Mouse (Mus musculus): Measurements from ENCODE around the gene Zbtb4. TPM values are rescaled to one million over a fixed set of nuclear protein-coding genes. Genes with fewer than 3 reads are reported as not detected.

The Zbtb4 gene
- polyA plus RNA-seq, 1 experiment from 2014 or later = 2.7 TPM

- Histone ChIP-seq H3K4me3 (ENCODE audit: low read depth, low read length) (no peak overlapping the region), H3K27ac (replicated peaks) (no peak overlapping the region), H3K9me3 (ENCODE audit: control insufficient read depth, low read length) (no peaks in the 10 kb centered on the region), H3K4me2 (replicated peaks; ENCODE audit: low read depth) (no peak overlapping the region), H3K36me3 (ENCODE audit: control insufficient read depth, insufficient read depth, low read length) (no peaks in the 10 kb centered on the region), H3K9ac (ENCODE audit: low read length) (no peak overlapping the region), H3K27me3 (ENCODE audit: control insufficient read depth, insufficient read depth, low read length) (no peaks in the 10 kb centered on the region), H3K4me1 (replicated peaks; ENCODE audit: control insufficient read depth, insufficient read depth) (peaks cover 5% of the 10 kb centered on the region)
- ATAC-seq (ENCODE audit: low FRiP score, low TSS enrichment) (no peak), DNase-seq (ENCODE audit: low spot score) (no peak)
- no peak for TF ChIP-seq EP300 (optimal IDR thresholded peaks at IDR 0.05)
- no peak for TF ChIP-seq CTCF (IDR thresholded peaks at IDR 0.05; ENCODE audit: low read depth)
- WGBS = 84% methylated on average over 5 of the region's 5 CpGs
Measured at GRCm38 (mm10) chr11:69754233-69754632, 11.5 kb upstream of the Zbtb4 start.

- Histone ChIP-seq H3K27ac (replicated peaks) (no peak overlapping the region), H3K4me1 (replicated peaks; ENCODE audit: control insufficient read depth, insufficient read depth) (peaks cover 5% of the 10 kb centered on the region), H3K36me3 (ENCODE audit: control insufficient read depth, insufficient read depth, low read length) (no peaks in the 10 kb centered on the region), H3K9me3 (ENCODE audit: control insufficient read depth, low read length) (no peaks in the 10 kb centered on the region), H3K4me2 (replicated peaks; ENCODE audit: low read depth) (no peak overlapping the region), H3K4me3 (ENCODE audit: low read depth, low read length) (no peak overlapping the region), H3K27me3 (ENCODE audit: control insufficient read depth, insufficient read depth, low read length) (no peaks in the 10 kb centered on the region), H3K9ac (ENCODE audit: low read length) (no peak overlapping the region)
- TF ChIP-seq CTCF (IDR thresholded peaks at IDR 0.05; ENCODE audit: low read depth) (peak; percentile 83), EP300 (optimal IDR thresholded peaks at IDR 0.05) (no peak)
- ATAC-seq (ENCODE audit: low FRiP score, low TSS enrichment) = no peak
- no peak for DNase-seq (ENCODE audit: low spot score)
- WGBS = 40% methylated on average over 3 of the region's 3 CpGs
Measured at GRCm38 (mm10) chr11:69754701-69755100, 11.0 kb upstream of the Zbtb4 start.

- no peaks in the 10 kb centered on the region for H3K36me3 ChIP-seq (ENCODE audit: control insufficient read depth, insufficient read depth, low read length)
- H3K27me3 ChIP-seq (ENCODE audit: control insufficient read depth, insufficient read depth, low read length) = no peaks in the 10 kb centered on the region
- peak overlapping the region; percentile 52 for H3K9ac ChIP-seq (ENCODE audit: low read length)
- peak overlapping the region; percentile 54 for H3K4me3 ChIP-seq (ENCODE audit: low read depth, low read length)
- no peak for ATAC-seq (ENCODE audit: low FRiP score, low TSS enrichment)
- 32% methylated on average over 9 of the region's 9 CpGs for WGBS
- H3K9me3 ChIP-seq (ENCODE audit: control insufficient read depth, low read length) = no peaks in the 10 kb centered on the region
- peak overlapping the region; percentile 68 for H3K4me2 ChIP-seq (replicated peaks; ENCODE audit: low read depth)
- no peak for DNase-seq (ENCODE audit: low spot score)
- H3K4me1 ChIP-seq (replicated peaks; ENCODE audit: control insufficient read depth, insufficient read depth) = peaks cover 5% of the 10 kb centered on the region
- TF ChIP-seq CTCF (IDR thresholded peaks at IDR 0.05; ENCODE audit: low read depth) = 0 out of 2 replicates have a peak, but pooled peaks have one; percentile 1
- TF ChIP-seq EP300 (optimal IDR thresholded peaks at IDR 0.05) = no peak
- peak overlapping the region; percentile 96 for H3K27ac ChIP-seq (replicated peaks)
Measured at GRCm38 (mm10) chr11:69757303-69758089, 8.2 kb upstream of the Zbtb4 start.

GRCm38 (mm10) chr11:69758090-69758456 is 7.6 kb upstream of the Zbtb4 start:
- Histone ChIP-seq H3K9me3 (ENCODE audit: control insufficient read depth, low read length) (no peaks in the 10 kb centered on the region), H3K4me2 (replicated peaks; ENCODE audit: low read depth) (peak overlapping the region; percentile 68), H3K36me3 (ENCODE audit: control insufficient read depth, insufficient read depth, low read length) (no peaks in the 10 kb centered on the region), H3K27me3 (ENCODE audit: control insufficient read depth, insufficient read depth, low read length) (no peaks in the 10 kb centered on the region), H3K9ac (ENCODE audit: low read length) (peak overlapping the region; percentile 74), H3K27ac (replicated peaks) (peak overlapping the region; percentile 96), H3K4me1 (replicated peaks; ENCODE audit: control insufficient read depth, insufficient read depth) (peaks cover 5% of the 10 kb centered on the region), H3K4me3 (ENCODE audit: low read depth, low read length) (peak overlapping the region; percentile 54)
- ATAC-seq (ENCODE audit: low FRiP score, low TSS enrichment) (peak; percentile 89), DNase-seq (ENCODE audit: low spot score) (peak; percentile 95)
- 0 out of 2 replicates have a peak, but pooled peaks have one; percentile 0 for TF ChIP-seq CTCF (IDR thresholded peaks at IDR 0.05; ENCODE audit: low read depth)
- no peak for TF ChIP-seq EP300 (optimal IDR thresholded peaks at IDR 0.05)
- WGBS = under 1% methylated on average over 26 of the region's 26 CpGs

GRCm38 (mm10) chr11:69758478-69758970 is 7.2 kb upstream of the Zbtb4 start, which contains the start of gene Polr2a:
TSS of gene Polr2a (minus strand) at chr11:69758637.
- DNase-seq (ENCODE audit: low spot score) = peak; percentile 98
- Histone ChIP-seq H3K4me3 (ENCODE audit: low read depth, low read length) (peak within 1 kb of the TSS; percentile 54), H3K27me3 (ENCODE audit: control insufficient read depth, insufficient read depth, low read length) (no peaks in the 10 kb centered on the region), H3K9ac (ENCODE audit: low read length) (peak within 1 kb of the TSS; percentile 74), H3K36me3 (ENCODE audit: control insufficient read depth, insufficient read depth, low read length) (no peaks in the 10 kb centered on the region), H3K27ac (replicated peaks) (peak within 1 kb of the TSS; percentile 96), H3K4me2 (replicated peaks; ENCODE audit: low read depth) (peak within 1 kb of the TSS; percentile 70), H3K4me1 (replicated peaks; ENCODE audit: control insufficient read depth, insufficient read depth) (peaks cover 5% of the 10 kb centered on the region; the same call in 1 of the 2 replicates), H3K9me3 (ENCODE audit: control insufficient read depth, low read length) (no peaks in the 10 kb centered on the region)
- WGBS = under 1% methylated on average over 35 of the region's 36 CpGs
- peak; percentile 95 for ATAC-seq (ENCODE audit: low FRiP score, low TSS enrichment)
- TF ChIP-seq CTCF (IDR thresholded peaks at IDR 0.05; ENCODE audit: low read depth) = peak; percentile 4; the same call in 1 of the 2 replicates
- TF ChIP-seq EP300 (optimal IDR thresholded peaks at IDR 0.05) = no peak

All from stomach, postnatal 0 days (tissue).